Mouse (Mus musculus) MEL (cell line): ENCODE measurements around the gene S1pr3. TPM values are rescaled to one million over a fixed set of nuclear protein-coding genes. Genes with fewer than 3 reads are reported as not detected.

Experiments
- DNase-seq: peaks from one replicate; pipeline ENCODE4 v3.0.0; 2011; ENCODE audit warnings: low read depth, low spot score
- H3K27ac ChIP-seq: 2 replicates; pipeline ENCODE4 v1.5.1; 2012; ENCODE audit warnings: low read depth, mild to moderate bottlenecking, control low read depth, low read length, moderate library complexity; ENCODE audit not compliant: control insufficient read depth
- H3K27me3 ChIP-seq, 2 experiments: fragments of 150-350 bp in 1 of 2; sonication (generic) in 1 of 2; 2 replicates each; pipeline ENCODE4 v1.6.1; 2012; ENCODE audit warnings: low read length in 2 of 2, mild to moderate bottlenecking in 2 of 2, improper control_type of control experiment in 1 of 2, moderate library complexity in 1 of 2; ENCODE audit not compliant: insufficient read depth in 2 of 2, control insufficient read depth in 1 of 2
- H3K36me3 ChIP-seq, 2 experiments: 2 replicates each; pipeline ENCODE4 v1.6.1; 2012 to 2014; ENCODE audit warnings: low read length in 2 of 2, improper control_type of control experiment in 1 of 2, inconsistent platforms in 1 of 2, mild to moderate bottlenecking in 1 of 2; ENCODE audit not compliant: insufficient read depth in 2 of 2, control insufficient read depth in 1 of 2
- H3K4me1 ChIP-seq, 2 experiments: fragments of 150-350 bp in 1 of 2; sonication (generic) in 1 of 2; 2 replicates each; pipeline ENCODE4 v1.6.1; 2012; ENCODE audit warnings: low read length in 2 of 2, improper control_type of control experiment in 1 of 2, mild to moderate bottlenecking in 1 of 2; ENCODE audit not compliant: insufficient read depth in 2 of 2, control insufficient read depth in 1 of 2
- H3K4me3 ChIP-seq, 2 experiments: fragments of 150-350 bp in 1 of 2; sonication (generic) in 1 of 2; 2 replicates each; pipeline ENCODE4 v1.5.1; 2012; ENCODE audit warnings: low read depth in 2 of 2, low read length in 2 of 2, mild to moderate bottlenecking in 2 of 2, moderate library complexity in 2 of 2, control low read depth in 1 of 2, improper control_type of control experiment in 1 of 2; ENCODE audit not compliant: control insufficient read depth in 1 of 2, insufficient read depth in 1 of 2
- H3K79me2 ChIP-seq: 2 replicates; pipeline ENCODE4 v1.6.1; 2012; ENCODE audit warnings: mild to moderate bottlenecking, low read length, moderate library complexity; ENCODE audit not compliant: control insufficient read depth, poor library complexity, insufficient read depth
- H3K9ac ChIP-seq: 2 replicates; pipeline ENCODE4 v1.6.1; 2012; ENCODE audit warnings: low read depth, mild to moderate bottlenecking, control low read depth, low read length, moderate library complexity; ENCODE audit not compliant: control insufficient read depth, poor library complexity, severe bottlenecking
- H3K9me3 ChIP-seq: fragments of 150-350 bp; sonication (generic); replicated peaks from 2 replicates; pipeline ENCODE4 v1.6.1; 2012; ENCODE audit warnings: mild to moderate bottlenecking, low read length, improper control_type of control experiment, moderate library complexity; ENCODE audit not compliant: insufficient read depth
- CHD2 ChIP-seq: IDR thresholded peaks from 2 replicates; pipeline ENCODE4 v1.6.1; 2011; ENCODE audit warnings: low read length, improper control_type of control experiment
- CTCF ChIP-seq, 3 experiments: IDR thresholded peaks in 2 of 3; conservative IDR thresholded peaks in 1 of 3; 2 replicates each; pipeline ENCODE4 v1.5.1; 2011 to 2012; ENCODE audit warnings: low read length in 3 of 3, low read depth in 2 of 3, mild to moderate bottlenecking in 2 of 3, improper control_type of control experiment in 1 of 3, inconsistent platforms in 1 of 3, mixed read lengths in 1 of 3, moderate library complexity in 1 of 3; ENCODE audit not compliant: control insufficient read depth in 1 of 3, insufficient read depth in 1 of 3, poor library complexity in 1 of 3, severe bottlenecking in 1 of 3
- E2F4 ChIP-seq: IDR thresholded peaks from 2 replicates; pipeline ENCODE4 v1.6.1; 2011; ENCODE audit warnings: low read depth, low read length, improper control_type of control experiment, borderline replicate concordance
- ELF1 ChIP-seq: IDR thresholded peaks from 2 replicates; pipeline ENCODE4 v1.6.1; 2014; ENCODE audit warnings: low read depth, mild to moderate bottlenecking, inconsistent platforms, low read length, improper control_type of control experiment, moderate library complexity
- EP300 ChIP-seq, 2 experiments: IDR thresholded peaks; 2 replicates each; pipeline ENCODE4 v1.6.1; 2011; ENCODE audit warnings: improper control_type of control experiment in 2 of 2, low read length in 2 of 2, low read depth in 1 of 2, mild to moderate bottlenecking in 1 of 2
- GABPA ChIP-seq: IDR thresholded peaks from 2 replicates; pipeline ENCODE4 v1.6.1; 2012; ENCODE audit warnings: low read depth, mild to moderate bottlenecking, inconsistent platforms, low read length, improper control_type of control experiment, moderate library complexity
- JUND ChIP-seq: IDR thresholded peaks from 2 replicates; pipeline ENCODE4 v1.6.1; 2011; ENCODE audit warnings: low read depth, mild to moderate bottlenecking, improper control_type of control experiment, low read length
- KAT2A ChIP-seq: conservative IDR thresholded peaks from 2 replicates; pipeline ENCODE4 v1.6.1; 2012; ENCODE audit warnings: low read depth, low read length, improper control_type of control experiment, inconsistent platforms
- MAFK ChIP-seq: IDR thresholded peaks from 2 replicates; pipeline ENCODE4 v1.6.1; 2011; ENCODE audit warnings: low read depth, mild to moderate bottlenecking, low read length, improper control_type of control experiment, borderline replicate concordance
- MAX ChIP-seq: IDR thresholded peaks from 2 replicates; pipeline ENCODE4 v1.6.1; 2011; ENCODE audit warnings: low read length, improper control_type of control experiment
- MEF2A ChIP-seq: IDR thresholded peaks from 2 replicates; pipeline ENCODE4 v1.6.1; 2014; ENCODE audit warnings: low read depth, mild to moderate bottlenecking, inconsistent platforms, low read length, improper control_type of control experiment; ENCODE audit not compliant: poor library complexity, insufficient replicate concordance, severe bottlenecking; ENCODE audit errors: extremely low read depth
- MYB ChIP-seq: IDR thresholded peaks from 2 replicates; pipeline ENCODE4 v1.6.1; 2011; ENCODE audit warnings: mild to moderate bottlenecking, low read depth, low read length, improper control_type of control experiment
- NELFE ChIP-seq: IDR thresholded peaks from 2 replicates; pipeline ENCODE4 v1.6.1; 2011; ENCODE audit warnings: low read depth, low read length, improper control_type of control experiment
- POLR2AphosphoS2 ChIP-seq: IDR thresholded peaks from 2 replicates; pipeline ENCODE4 v1.6.1; 2011; ENCODE audit warnings: low read length, improper control_type of control experiment
- POLR2AphosphoS5 ChIP-seq: IDR thresholded peaks from 2 replicates; pipeline ENCODE4 v1.6.1; 2012; ENCODE audit warnings: low read depth, borderline replicate concordance, mild to moderate bottlenecking, inconsistent platforms, low read length, moderate library complexity, mixed read lengths
- TCF12 ChIP-seq: IDR thresholded peaks from 2 replicates; pipeline ENCODE4 v1.6.1; 2014; ENCODE audit warnings: low read depth, mild to moderate bottlenecking, inconsistent platforms, low read length, improper control_type of control experiment, moderate library complexity
- ZKSCAN1 ChIP-seq: IDR thresholded peaks from 2 replicates; pipeline ENCODE4 v1.6.1; 2012; ENCODE audit warnings: low read depth, mild to moderate bottlenecking, inconsistent platforms, low read length, improper control_type of control experiment, moderate library complexity
- ZMIZ1 ChIP-seq: IDR thresholded peaks from 2 replicates; pipeline ENCODE4 v1.6.1; 2012; ENCODE audit warnings: low read depth, mild to moderate bottlenecking, inconsistent platforms, low read length, improper control_type of control experiment, moderate library complexity
- polyA plus RNA-seq, 2 experiments: library from polyadenylated mRNA; stranded (reverse) in 1 of 2; unstranded in 1 of 2; fragments of >175 nt in 1 of 2; fragments of >200 nt in 1 of 2; gene quantifications; 2 replicates each; pipeline versions ENCODE4 v1.2.1 to v1.2.4; 2012; ENCODE audit warnings: low replicate concordance in 2 of 2, low read depth in 1 of 2; ENCODE audit not compliant: insufficient read length in 2 of 2, insufficient read depth in 1 of 2, missing spikeins in 1 of 2
- total RNA-seq: library from RNA; depleted of rRNA; stranded (reverse); fragments of 300-350 nt; gene quantifications from 2 replicates; pipeline ENCODE4 v1.2.3, GENCODE M21; 2012

The S1pr3 gene
- total and polyA plus RNA-seq, 3 experiments: not detected

DNA sequence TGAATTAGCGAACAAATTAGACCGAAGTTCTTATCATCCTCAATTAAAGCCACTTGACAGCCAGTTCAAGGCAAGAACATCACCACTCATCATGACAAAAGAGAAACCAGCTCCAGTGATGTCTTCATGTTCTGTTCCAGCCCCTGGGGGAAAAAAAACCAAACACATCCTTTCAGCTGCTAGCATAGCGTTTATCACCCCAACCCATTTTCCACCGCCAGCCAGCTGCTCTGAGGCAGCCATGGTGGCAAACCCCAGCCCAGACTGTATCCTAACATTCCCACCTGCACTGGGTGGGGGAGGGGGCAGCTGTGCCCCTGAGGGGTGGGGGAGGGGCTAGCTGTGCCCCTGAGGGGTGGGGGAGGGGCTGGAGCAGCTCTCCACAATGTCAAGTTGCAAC is 30.3 kb upstream of the S1pr3 start:
- Histone ChIP-seq H3K4me1 (no peaks in the 10 kb centered on the region), H3K27me3 (no peaks in the 10 kb centered on the region), H3K36me3 (no peaks in the 10 kb centered on the region), H3K4me3 (no peak overlapping the region), H3K9me3 (no peaks in the 10 kb centered on the region), H3K79me2 (no peaks in the 10 kb centered on the region), H3K9ac (no peak overlapping the region), H3K27ac (no peak overlapping the region)
- DNase-seq: no peak
- no peak for TF ChIP-seq ZKSCAN1
- TF ChIP-seq MEF2A: no peak
- no peak for TF ChIP-seq POLR2AphosphoS5
- TF ChIP-seq MAX: no peak
- TF ChIP-seq CHD2: no peak
- TF ChIP-seq CTCF (IDR thresholded peaks at IDR 0.05 in 2 of 3, conservative IDR thresholded peaks at IDR 0.05 in 1 of 3; ENCODE audit: control insufficient read depth in 1 of 3, insufficient read depth in 1 of 3, low read depth in 2 of 3, low read length in 3 of 3, poor library complexity in 1 of 3, severe bottlenecking in 1 of 3): no peak
- no peak for TF ChIP-seq KAT2A

DNA sequence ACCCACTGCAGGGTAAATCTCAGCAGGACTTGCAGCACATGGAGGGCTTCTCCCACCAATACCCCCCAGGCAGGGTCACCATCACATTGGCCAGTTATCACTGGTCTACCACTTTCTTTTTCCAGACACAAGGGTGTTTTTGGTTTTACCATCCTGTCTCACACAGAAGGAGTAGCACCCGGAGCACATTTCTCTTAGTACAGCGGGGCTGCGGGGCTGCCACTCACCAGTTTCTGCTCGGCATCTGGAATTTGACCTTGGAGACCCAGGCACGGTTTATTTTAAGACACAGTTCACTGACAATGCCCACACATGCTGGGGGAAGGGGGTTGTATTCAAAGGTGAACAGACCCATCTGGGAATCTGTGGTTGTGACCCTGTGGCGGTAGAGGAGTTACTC is 28.8 kb upstream of the S1pr3 start:
- DNase-seq: no peak
- Histone ChIP-seq H3K27ac (no peak overlapping the region), H3K9me3 (no peaks in the 10 kb centered on the region), H3K4me1 (no peaks in the 10 kb centered on the region), H3K36me3 (no peaks in the 10 kb centered on the region), H3K79me2 (no peaks in the 10 kb centered on the region), H3K4me3 (no peak overlapping the region), H3K9ac (no peak overlapping the region), H3K27me3 (no peaks in the 10 kb centered on the region)
- TF ChIP-seq NELFE (no peak), ZKSCAN1 (no peak)

DNA sequence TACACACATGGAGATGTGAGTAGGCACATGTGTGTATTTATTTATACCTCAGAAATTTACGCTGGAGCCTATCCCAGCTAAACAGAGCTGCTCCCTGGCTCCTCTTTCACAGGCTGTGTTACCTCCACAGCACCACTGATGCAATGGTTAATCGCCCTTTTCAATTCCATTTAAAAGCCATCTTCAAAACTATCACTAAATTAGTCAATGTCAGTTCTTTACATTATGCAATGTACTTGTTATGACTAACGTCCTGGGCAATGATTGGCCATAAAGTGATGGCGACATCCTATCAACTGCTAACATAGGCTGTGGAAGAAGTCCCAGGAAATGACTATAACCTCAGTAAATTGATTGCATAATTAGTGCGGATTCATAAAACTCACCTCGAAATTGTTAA is 26.9 kb upstream of the S1pr3 start:
- no peak for DNase-seq
- H3K9me3 ChIP-seq: no peaks in the 10 kb centered on the region
- no peaks in the 10 kb centered on the region for H3K36me3 ChIP-seq
- TF ChIP-seq E2F4 (no peak), ELF1 (no peak), TCF12 (no peak), GABPA (no peak), ZMIZ1 (no peak), MAX (no peak), JUND (no peak), MAFK (no peak), EP300 (IDR thresholded peaks at IDR 0.05; ENCODE audit: low read depth in 1 of 2, low read length in 2 of 2) (no peak), POLR2AphosphoS5 (no peak), MYB (no peak), NELFE (no peak), POLR2AphosphoS2 (no peak), CTCF (IDR thresholded peaks at IDR 0.05 in 2 of 3, conservative IDR thresholded peaks at IDR 0.05 in 1 of 3; ENCODE audit: control insufficient read depth in 1 of 3, insufficient read depth in 1 of 3, low read depth in 2 of 3, low read length in 3 of 3, poor library complexity in 1 of 3, severe bottlenecking in 1 of 3) (no peak)
- H3K4me3 ChIP-seq: no peak overlapping the region
- H3K27ac ChIP-seq: no peak overlapping the region
- H3K4me1 ChIP-seq: no peaks in the 10 kb centered on the region
- H3K79me2 ChIP-seq: no peaks in the 10 kb centered on the region
- H3K27me3 ChIP-seq: no peaks in the 10 kb centered on the region
- H3K9ac ChIP-seq: no peak overlapping the region
